Mouse (Mus musculus) midbrain, embryonic 15.5 days (tissue): Measurements from ENCODE around the gene Zfp385a. TPM values are rescaled to one million over a fixed set of nuclear protein-coding genes. Genes with fewer than 3 reads are reported as not detected.

ENCODE experiments used
- ATAC-seq: fragments of 200-750 bp; cut with Nextera tagmentation; replicated peaks from 2 replicates; pipeline ENCODE4 v1.8.0; 2017; ENCODE audit warnings: moderate TSS enrichment
- H3K27ac ChIP-seq: fragments of 300-500 bp; sonication (generic); 2 replicates; pipeline ENCODE4 v1.5.1; 2015; ENCODE audit warnings: mild to moderate bottlenecking, inconsistent platforms
- H3K27me3 ChIP-seq: fragments of 300-500 bp; sonication (generic); replicated peaks from 2 replicates; pipeline ENCODE4 v1.6.1; 2015; ENCODE audit warnings: inconsistent platforms
- H3K36me3 ChIP-seq: fragments of 300-500 bp; sonication (generic); replicated peaks from 2 replicates; pipeline ENCODE4 v1.6.1; 2015; ENCODE audit warnings: inconsistent platforms
- H3K4me1 ChIP-seq: fragments of 300-500 bp; sonication (generic); 2 replicates; pipeline ENCODE4 v1.6.1; 2015; ENCODE audit warnings: inconsistent platforms
- H3K4me2 ChIP-seq: fragments of 300-500 bp; sonication (generic); 2 replicates; pipeline ENCODE4 v1.6.1; 2015; ENCODE audit warnings: inconsistent platforms, mild to moderate bottlenecking, moderate library complexity
- H3K4me3 ChIP-seq: fragments of 300-500 bp; sonication (generic); 2 replicates; pipeline ENCODE4 v1.5.1; 2015; ENCODE audit warnings: mild to moderate bottlenecking, inconsistent platforms
- H3K9ac ChIP-seq: fragments of 300-500 bp; sonication (generic); 2 replicates; pipeline ENCODE4 v1.6.1; 2015; ENCODE audit warnings: mild to moderate bottlenecking, inconsistent platforms
- H3K9me3 ChIP-seq: fragments of 300-500 bp; sonication (generic); 2 replicates; pipeline ENCODE4 v1.6.1; 2016; ENCODE audit warnings: inconsistent platforms
- WGBS: fragments of 180-500 bp; shearing (Covaris S2); methylation state at CpG from one replicate; pipeline ENCODE4 v1.1.7; 2015; ENCODE audit warnings: mixed read lengths; 5-methylcytosine and 5-hydroxymethylcytosine counted together
- polyA plus RNA-seq: library from polyadenylated mRNA; unstranded; fragments of >200 nt; fragmentation: Nextera tagmentation; extraction: Ambion mirVana; gene quantifications from 2 replicates; pipeline ENCODE4 v1.2.1, GENCODE M21; 2015

The Zfp385a gene
- polyA plus RNA-seq, 1 experiment from 2014 or later: 24.4 TPM

DNA sequence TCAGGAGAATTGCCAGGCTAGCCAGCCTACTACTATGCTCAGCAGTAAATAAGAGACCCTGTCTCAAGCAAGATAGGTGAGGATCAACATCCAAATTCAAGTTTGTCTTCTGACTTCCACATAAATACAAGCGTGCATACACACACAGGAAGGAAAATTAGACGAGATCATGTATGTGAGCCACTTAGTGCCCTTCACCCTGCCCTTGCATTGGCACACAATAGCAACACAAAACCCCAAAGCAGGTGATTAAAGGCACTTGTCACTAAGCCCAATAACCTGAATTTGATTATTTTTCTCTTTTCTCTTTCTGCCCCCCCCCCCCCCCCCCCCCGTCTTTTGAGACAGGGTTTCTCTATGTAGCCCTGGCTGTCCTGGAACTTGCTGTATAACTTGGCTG, 3.1 kb upstream of the Zfp385a start:
- Histone ChIP-seq H3K27me3 (0 out of 2 replicates have a peak, but pooled peaks cover 4% of the 10 kb centered on the region), H3K9me3 (no peaks in the 10 kb centered on the region), H3K4me2 (no peak overlapping the region), H3K4me3 (no peak overlapping the region), H3K4me1 (peaks cover 39% of the 10 kb centered on the region), H3K9ac (no peak overlapping the region), H3K36me3 (no peaks in the 10 kb centered on the region), H3K27ac (no peak overlapping the region)
- no peak for ATAC-seq
- WGBS: 83% methylated on average over 2 of the region's 3 CpGs

DNA sequence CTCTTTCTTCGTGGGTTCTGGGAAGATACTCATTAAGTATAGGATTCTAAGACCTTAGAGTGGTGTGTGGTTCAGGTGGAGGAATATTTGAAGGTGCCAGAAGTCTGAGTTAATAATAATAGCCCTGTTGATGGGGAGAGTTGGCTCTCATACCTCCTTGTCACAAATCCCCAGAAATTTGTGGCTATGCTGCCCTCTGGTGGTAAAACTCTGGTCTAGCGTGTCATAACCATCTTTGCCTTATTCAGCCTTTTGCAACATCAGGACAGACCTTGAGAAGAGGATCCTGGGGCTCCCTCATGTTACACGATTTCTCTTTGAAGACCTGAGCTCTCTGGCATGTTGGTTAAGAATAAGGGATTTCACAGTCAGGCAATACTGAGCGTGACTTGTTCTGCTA, 2.5 kb upstream of the Zfp385a start:
- Histone ChIP-seq H3K4me2 (no peak overlapping the region), H3K9ac (no peak overlapping the region), H3K4me1 (peaks cover 39% of the 10 kb centered on the region), H3K4me3 (no peak overlapping the region), H3K9me3 (no peaks in the 10 kb centered on the region), H3K36me3 (no peaks in the 10 kb centered on the region), H3K27ac (no peak overlapping the region), H3K27me3 (0 out of 2 replicates have a peak, but pooled peaks cover 4% of the 10 kb centered on the region)
- ATAC-seq: no peak
- WGBS: 20% methylated on average over 4 of the region's 4 CpGs

DNA sequence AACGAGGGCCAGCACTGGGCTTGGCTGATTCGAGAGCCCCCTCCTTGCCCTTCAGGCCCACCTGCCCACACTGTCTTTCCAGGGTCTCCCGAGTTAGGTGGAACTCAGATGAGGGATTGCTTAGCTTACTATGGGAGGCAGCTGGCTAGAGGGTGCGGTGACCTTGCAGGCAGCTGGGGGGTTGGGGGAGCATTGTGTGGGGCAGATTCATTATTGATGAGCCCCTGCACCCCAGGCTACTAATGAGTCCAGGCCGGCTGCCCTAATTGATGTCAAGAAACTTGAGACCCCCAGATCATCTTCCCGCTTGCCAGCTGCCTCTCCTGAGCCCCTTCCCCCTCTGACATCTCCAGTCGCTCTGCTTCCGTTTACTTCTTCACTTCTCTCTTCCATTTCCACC, 1.7 kb upstream of the Zfp385a start:
- H3K4me2 ChIP-seq: no peak overlapping the region
- no peaks in the 10 kb centered on the region for H3K9me3 ChIP-seq
- H3K9ac ChIP-seq: no peak overlapping the region
- 53% methylated on average over 8 of the region's 8 CpGs for WGBS
- 0 out of 2 replicates have a peak, but pooled peaks cover 4% of the 10 kb centered on the region for H3K27me3 ChIP-seq
- H3K4me3 ChIP-seq: no peak overlapping the region
- H3K36me3 ChIP-seq: no peaks in the 10 kb centered on the region
- ATAC-seq: no peak
- peaks cover 39% of the 10 kb centered on the region for H3K4me1 ChIP-seq
- no peak overlapping the region for H3K27ac ChIP-seq

DNA sequence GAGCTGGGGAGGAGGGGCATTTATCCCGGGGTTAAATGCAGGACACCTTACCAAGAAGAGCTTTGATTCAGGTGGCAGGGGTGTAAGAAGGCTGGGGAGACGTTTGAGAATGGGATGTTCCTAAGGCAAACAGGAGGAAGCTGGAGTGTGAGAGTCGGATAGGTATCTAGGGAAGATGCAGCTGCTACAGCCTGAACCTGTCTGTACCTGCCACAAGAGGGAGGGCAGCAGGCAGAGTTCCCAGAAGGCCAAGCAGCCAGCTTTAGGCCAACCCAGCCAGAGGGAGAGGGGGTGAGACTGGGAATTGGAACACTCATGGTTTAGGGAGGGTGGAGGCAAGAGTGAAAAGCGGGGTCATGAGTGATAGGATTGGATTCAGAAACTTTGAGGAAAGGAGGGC, 893 bp upstream of the Zfp385a start:
- H3K36me3 ChIP-seq: no peaks in the 10 kb centered on the region
- peak overlapping the region; percentile 56; the same call in 1 of the 2 replicates for H3K9ac ChIP-seq
- no peaks in the 10 kb centered on the region for H3K9me3 ChIP-seq
- H3K27ac ChIP-seq: 0 out of 2 replicates have a peak overlapping the region, but pooled peaks have one; percentile 27
- 19% methylated on average over 4 of the region's 4 CpGs for WGBS
- peaks cover 40% of the 10 kb centered on the region for H3K4me1 ChIP-seq
- H3K4me3 ChIP-seq: peak overlapping the region; percentile 67
- 0 out of 2 replicates have a peak, but pooled peaks have one; percentile 18 for ATAC-seq
- H3K27me3 ChIP-seq: 0 out of 2 replicates have a peak, but pooled peaks cover 4% of the 10 kb centered on the region
- H3K4me2 ChIP-seq: peak overlapping the region; percentile 70

DNA sequence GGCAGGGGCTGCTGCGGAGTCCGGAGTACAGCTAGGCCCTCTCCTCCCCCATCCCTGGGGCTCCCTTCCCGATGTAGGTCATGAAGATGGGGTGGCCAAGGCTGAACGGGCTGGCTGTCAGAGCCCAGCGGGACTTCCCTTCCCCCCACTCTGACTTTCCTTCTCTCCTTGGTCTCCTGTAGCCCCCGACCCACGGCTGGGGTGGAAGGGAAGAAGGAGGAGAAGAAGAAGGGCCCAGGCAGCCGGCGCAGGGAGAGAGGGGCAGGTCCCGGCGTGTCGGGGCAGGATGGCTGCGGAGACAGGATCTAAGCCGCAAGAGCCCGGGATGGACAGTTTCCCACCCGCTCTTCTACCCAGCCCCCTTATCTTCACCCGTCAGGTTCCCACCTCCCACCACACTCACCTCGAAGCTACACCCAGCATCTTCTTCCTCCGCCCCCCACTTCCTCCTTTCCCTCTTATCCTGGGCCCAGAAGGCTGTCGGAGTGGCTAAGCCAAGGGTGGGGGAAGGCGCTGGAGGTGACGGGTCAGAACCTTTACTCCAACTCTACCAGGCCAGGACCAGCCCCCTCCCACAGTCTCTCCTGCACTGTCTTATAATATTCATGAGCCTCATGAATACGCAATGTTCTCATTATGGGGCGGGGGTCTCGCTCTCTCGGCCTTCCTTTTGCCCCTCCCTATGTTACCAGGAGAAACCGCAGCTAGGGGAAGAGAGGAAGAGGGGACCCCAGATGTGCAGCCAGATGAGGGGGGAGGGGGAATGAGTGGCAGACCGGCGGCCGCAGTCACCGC, 530 bp downstream of the Zfp385a start:
- peak; percentile 57 for ATAC-seq
- no peaks in the 10 kb centered on the region for H3K36me3 ChIP-seq
- peaks cover 49% of the 10 kb centered on the region for H3K4me1 ChIP-seq
- H3K4me2 ChIP-seq: peak overlapping the region; percentile 70
- H3K9me3 ChIP-seq: no peaks in the 10 kb centered on the region
- 0 out of 2 replicates have a peak, but pooled peaks cover 4% of the 10 kb centered on the region for H3K27me3 ChIP-seq
- peak overlapping the region; percentile 27; the same call in 1 of the 2 replicates for H3K27ac ChIP-seq
- peak overlapping the region; percentile 56 for H3K9ac ChIP-seq
- WGBS: 5% methylated on average over 29 of the region's 31 CpGs
- peak overlapping the region; percentile 67 for H3K4me3 ChIP-seq

DNA sequence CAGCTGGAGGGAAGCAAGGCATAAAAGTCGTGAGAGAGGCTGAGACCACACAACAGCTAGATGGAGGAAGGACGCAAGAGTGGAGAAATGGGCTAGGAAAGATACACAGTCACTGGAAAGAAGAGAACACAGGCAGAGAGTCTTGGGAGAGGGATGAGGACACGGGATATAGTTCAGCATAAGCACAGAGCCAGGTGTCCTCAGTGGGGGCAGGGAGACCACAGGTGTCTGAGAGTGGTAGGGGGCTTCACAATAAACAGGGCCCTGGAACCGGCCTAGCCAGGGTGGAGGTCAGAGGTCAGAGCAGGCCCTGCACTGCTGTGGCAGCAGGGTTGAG, 1.1 kb downstream of the Zfp385a start:
- WGBS: 34% methylated on average over 4 of the region's 4 CpGs
- no peaks in the 10 kb centered on the region for H3K36me3 ChIP-seq
- peak overlapping the region; percentile 56; the same call in 1 of the 2 replicates for H3K9ac ChIP-seq
- peak overlapping the region; percentile 67 for H3K4me3 ChIP-seq
- 0 out of 2 replicates have a peak, but pooled peaks cover 4% of the 10 kb centered on the region for H3K27me3 ChIP-seq
- peaks cover 55% of the 10 kb centered on the region for H3K4me1 ChIP-seq
- no peak for ATAC-seq
- H3K4me2 ChIP-seq: peak overlapping the region; percentile 70
- no peak overlapping the region for H3K27ac ChIP-seq
- no peaks in the 10 kb centered on the region for H3K9me3 ChIP-seq

DNA sequence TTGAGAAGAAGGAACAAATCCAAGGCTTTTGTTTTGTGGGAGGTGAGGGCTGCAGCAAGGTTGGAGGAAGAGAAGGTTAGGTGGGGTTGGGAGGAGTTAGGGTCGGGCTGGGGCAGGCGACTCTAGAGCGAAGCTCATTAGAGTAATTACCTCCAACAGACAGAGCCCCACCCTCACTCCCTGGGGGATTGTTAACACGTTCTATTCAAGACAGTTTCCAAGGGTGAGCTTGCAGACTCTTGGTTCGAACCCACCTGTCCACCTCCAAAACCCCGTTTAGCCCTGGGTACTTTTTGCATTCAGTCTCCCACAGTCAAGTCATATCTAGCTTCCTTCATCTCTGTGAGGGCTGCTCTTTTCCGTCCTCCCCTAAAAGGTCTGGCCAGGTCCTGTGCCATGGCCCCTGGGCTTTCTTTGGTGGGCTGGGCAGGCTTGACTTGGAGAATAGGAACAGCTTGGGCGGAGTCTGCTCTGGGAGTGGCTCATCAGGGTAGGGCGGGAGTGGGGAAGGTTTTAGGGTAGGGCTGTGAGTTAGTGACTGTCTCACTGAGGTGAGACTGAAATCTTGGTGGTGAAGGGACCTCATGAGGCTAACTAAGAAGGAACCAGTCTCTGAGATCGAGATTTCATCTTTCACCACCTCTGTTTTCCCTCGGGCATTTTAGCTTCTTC, 2.8 kb downstream of the Zfp385a start:
- no peak for ATAC-seq
- Histone ChIP-seq H3K27me3 (0 out of 2 replicates have a peak, but pooled peaks cover 4% of the 10 kb centered on the region), H3K9me3 (no peaks in the 10 kb centered on the region), H3K4me2 (no peak overlapping the region), H3K27ac (no peak overlapping the region), H3K4me3 (no peak overlapping the region), H3K36me3 (no peaks in the 10 kb centered on the region), H3K9ac (no peak overlapping the region), H3K4me1 (peaks cover 56% of the 10 kb centered on the region)
- 22% methylated on average over 11 of the region's 11 CpGs for WGBS

DNA sequence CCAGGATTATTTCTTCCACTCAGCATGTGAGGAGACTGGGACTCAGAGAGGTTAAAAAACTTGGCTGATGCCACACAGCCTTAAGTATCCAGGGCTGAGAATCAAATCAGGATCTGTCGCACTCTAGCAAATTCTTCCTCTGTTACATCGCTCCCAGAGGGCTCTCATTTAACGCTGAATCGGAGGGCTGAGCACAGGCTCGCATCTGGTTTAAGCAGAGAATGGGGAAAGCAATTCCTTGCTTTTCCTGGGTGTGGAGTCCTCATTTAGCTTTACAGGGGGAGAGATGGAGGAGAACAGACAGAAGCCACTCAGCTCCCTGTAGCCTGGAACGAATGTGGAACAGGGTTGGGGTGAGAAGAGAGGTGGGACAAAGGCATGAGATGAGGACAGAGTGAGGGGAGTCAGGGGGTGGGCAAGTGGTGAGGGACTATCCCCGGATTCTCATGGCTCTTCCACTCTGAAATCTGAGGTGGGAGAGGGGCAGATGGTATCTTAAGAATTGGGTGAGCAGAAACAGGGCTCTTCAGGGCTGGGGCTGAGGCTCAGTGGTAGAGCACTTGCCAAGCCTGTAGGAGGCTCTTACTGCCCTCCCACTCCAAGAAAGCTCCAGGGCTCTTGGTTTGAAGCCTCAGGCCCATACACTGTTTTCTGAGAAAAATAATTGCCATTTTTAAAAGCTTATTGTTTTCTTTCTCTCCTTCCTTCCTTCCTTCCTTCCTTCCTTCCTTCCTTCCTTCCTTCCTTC, 4.2 kb downstream of the Zfp385a start:
- H3K9ac ChIP-seq: no peak overlapping the region
- 19% methylated on average over 7 of the region's 7 CpGs for WGBS

DNA sequence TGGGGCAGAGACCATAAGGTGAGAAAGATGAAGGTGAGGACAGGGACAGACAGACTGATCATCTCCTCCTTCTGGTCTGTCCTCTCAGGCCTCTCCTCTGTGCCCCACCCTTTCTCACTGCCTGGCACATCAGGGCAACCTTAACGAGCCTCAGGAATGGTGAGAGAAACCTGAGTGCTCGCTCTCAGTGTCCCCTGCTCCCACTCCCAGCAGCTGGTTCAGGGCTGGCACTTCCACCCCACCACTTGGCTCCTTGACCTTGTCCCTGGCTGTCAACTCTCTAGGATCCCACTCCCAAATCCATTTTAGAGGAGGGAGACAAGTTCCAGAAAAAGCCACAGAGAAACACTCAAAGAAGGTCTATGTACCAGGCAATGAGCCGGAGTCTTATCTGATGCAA, 4.9 kb downstream of the Zfp385a start:
- H3K27me3 ChIP-seq: no peaks in the 10 kb centered on the region
- ATAC-seq: no peak
- H3K4me1 ChIP-seq: peaks cover 39% of the 10 kb centered on the region
- WGBS: 69% methylated on average over 3 of the region's 3 CpGs
- no peaks in the 10 kb centered on the region for H3K9me3 ChIP-seq
- H3K36me3 ChIP-seq: no peaks in the 10 kb centered on the region
- H3K4me3 ChIP-seq: no peak overlapping the region
- H3K4me2 ChIP-seq: no peak overlapping the region
- no peak overlapping the region for H3K9ac ChIP-seq
- 0 out of 2 replicates have a peak overlapping the region, but pooled peaks have one; percentile 17 for H3K27ac ChIP-seq

More for the DNA sequence above, 4.2 kb downstream of the Zfp385a start:
- Histone ChIP-seq H3K4me3 (no peak overlapping the region), H3K36me3 (no peaks in the 10 kb centered on the region), H3K4me2 (no peak overlapping the region), H3K27me3 (no peaks in the 10 kb centered on the region), H3K9me3 (no peaks in the 10 kb centered on the region), H3K4me1 (peaks cover 45% of the 10 kb centered on the region), H3K27ac (0 out of 2 replicates have a peak overlapping the region, but pooled peaks have one; percentile 17)
- ATAC-seq: no peak

DNA sequence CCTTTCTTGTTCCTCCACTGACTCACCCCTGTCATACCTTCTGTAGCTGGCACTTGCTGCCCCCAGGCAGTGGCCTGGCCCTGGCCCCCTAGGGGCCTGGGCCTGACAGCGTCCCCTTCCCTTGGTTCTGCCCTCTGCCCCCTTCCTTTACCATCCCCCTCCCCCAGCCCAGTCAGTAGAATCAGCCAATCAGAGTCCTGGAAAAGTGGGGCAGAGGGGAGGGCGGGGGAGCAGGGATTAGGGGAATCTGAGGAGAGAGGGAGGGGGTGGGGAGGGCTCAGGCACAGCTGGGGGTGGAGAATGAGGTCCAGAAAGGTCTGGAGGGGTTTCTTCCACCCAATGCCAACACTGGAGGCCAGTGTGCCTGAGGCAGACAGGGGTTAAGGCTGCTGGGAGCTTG, 5.7 kb downstream of the Zfp385a start:
- 0 out of 2 replicates have a peak overlapping the region, but pooled peaks have one; percentile 34 for H3K27ac ChIP-seq
- peaks cover 34% of the 10 kb centered on the region for H3K4me1 ChIP-seq
- no peak overlapping the region for H3K4me3 ChIP-seq
- H3K27me3 ChIP-seq: no peaks in the 10 kb centered on the region
- peak overlapping the region; percentile 20; the same call in 1 of the 2 replicates for H3K4me2 ChIP-seq
- H3K36me3 ChIP-seq: no peaks in the 10 kb centered on the region
- no peak for ATAC-seq
- no peak overlapping the region for H3K9ac ChIP-seq
- 8% methylated on average over 2 of the region's 2 CpGs for WGBS
- no peaks in the 10 kb centered on the region for H3K9me3 ChIP-seq

DNA sequence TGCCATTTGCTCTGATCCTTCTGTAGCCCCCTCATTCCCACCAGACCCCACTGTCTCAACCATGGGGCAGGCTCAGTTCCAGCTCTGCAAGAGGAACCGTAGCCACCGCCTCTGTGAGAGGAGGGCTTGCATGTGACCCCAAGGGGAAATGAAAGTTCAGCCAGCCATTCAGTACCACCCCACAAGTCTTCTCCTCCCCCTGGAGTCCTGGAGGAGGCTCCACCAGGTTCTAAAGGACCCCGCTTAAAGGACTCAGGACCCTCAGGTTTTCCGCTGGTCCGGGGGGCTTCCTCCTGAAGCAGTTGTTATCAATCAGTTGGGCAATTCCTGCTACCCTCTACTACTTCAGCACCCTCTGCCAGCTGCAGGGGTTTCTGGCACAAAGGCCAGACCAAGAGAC, 6.2 kb downstream of the Zfp385a start:
- Histone ChIP-seq H3K27me3 (no peaks in the 10 kb centered on the region), H3K36me3 (no peaks in the 10 kb centered on the region), H3K27ac (0 out of 2 replicates have a peak overlapping the region, but pooled peaks have one; percentile 34), H3K4me3 (no peak overlapping the region), H3K9ac (no peak overlapping the region), H3K4me1 (peaks cover 29% of the 10 kb centered on the region), H3K9me3 (no peaks in the 10 kb centered on the region), H3K4me2 (peak overlapping the region; percentile 20; the same call in 1 of the 2 replicates)
- 44% methylated on average over 5 of the region's 5 CpGs for WGBS
- no peak for ATAC-seq
